Mouse (Mus musculus) testis, adult 2 months (tissue): ENCODE data around the gene Gucy2g. TPM values are rescaled to one million over a fixed set of nuclear protein-coding genes. Genes with fewer than 3 reads are reported as not detected.

ENCODE experiments used
- H3K27ac ChIP-seq: fragments of 200-500 bp; 2 replicates; pipeline ENCODE4 v1.5.1; 2012; ENCODE audit warnings: low read depth, low read length; ENCODE audit not compliant: control insufficient read depth, insufficient read depth
- H3K27me3 ChIP-seq: fragments of 200-500 bp; 2 replicates; pipeline ENCODE4 v1.6.1; 2012; ENCODE audit warnings: mild to moderate bottlenecking, low read length, moderate library complexity; ENCODE audit not compliant: control insufficient read depth, insufficient read depth
- H3K36me3 ChIP-seq: fragments of 200-500 bp; 2 replicates; pipeline ENCODE4 v1.6.1; 2012; ENCODE audit warnings: mild to moderate bottlenecking, low read length; ENCODE audit not compliant: control insufficient read depth, insufficient read depth
- H3K4me1 ChIP-seq: fragments of 200-500 bp; 2 replicates; pipeline ENCODE4 v1.6.1; 2012; ENCODE audit warnings: low read length; ENCODE audit not compliant: control insufficient read depth, insufficient read depth
- H3K4me3 ChIP-seq: fragments of 200-500 bp; 2 replicates; pipeline ENCODE4 v1.5.1; 2012; ENCODE audit warnings: low read depth, mild to moderate bottlenecking, low read length, moderate library complexity, mixed read lengths; ENCODE audit not compliant: control insufficient read depth
- CTCF ChIP-seq: fragments of 200-500 bp; IDR thresholded peaks from 2 replicates; pipeline ENCODE4 v1.5.1; 2012; ENCODE audit warnings: low read depth, mild to moderate bottlenecking, inconsistent platforms, low read length, moderate library complexity; ENCODE audit not compliant: control insufficient read depth, insufficient read depth, insufficient replicate concordance
- POLR2A ChIP-seq: fragments of 200-500 bp; IDR thresholded peaks from 2 replicates; pipeline ENCODE4 v1.6.1; 2012; ENCODE audit warnings: low read depth, mild to moderate bottlenecking, inconsistent platforms, low read length, moderate library complexity; ENCODE audit not compliant: control insufficient read depth
- polyA plus RNA-seq: library from polyadenylated mRNA; depleted of rRNA; stranded (reverse); fragments of >200 nt; gene quantifications from 2 replicates; pipeline ENCODE4 v1.2.3, GENCODE M21; 2012

Gucy2g gene
- polyA plus RNA-seq, 1 experiment = 1.9 TPM

DNA sequence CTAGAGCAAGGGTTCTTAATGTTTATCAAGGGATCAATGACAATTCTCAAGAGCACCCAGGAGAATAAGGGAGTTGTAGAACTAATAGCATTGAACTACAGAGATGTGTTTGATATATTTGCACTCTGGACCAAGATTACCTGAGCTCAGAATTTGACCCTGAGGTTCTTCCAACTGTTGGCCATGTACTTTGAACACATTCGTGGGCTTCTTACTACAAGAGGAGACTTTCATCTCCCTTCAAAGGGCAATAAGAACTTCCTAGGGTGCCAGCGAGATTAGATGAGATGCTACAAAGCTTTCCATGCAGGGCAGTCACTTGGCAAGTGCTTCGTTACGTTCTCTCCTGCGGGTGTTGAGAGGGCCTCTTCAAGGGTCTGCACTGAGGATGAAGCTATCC is 6.5 kb upstream of the Gucy2g start:
- no peaks in the 10 kb centered on the region for H3K27me3 ChIP-seq
- no peak overlapping the region for H3K27ac ChIP-seq
- no peaks in the 10 kb centered on the region for H3K36me3 ChIP-seq
- H3K4me3 ChIP-seq = no peak overlapping the region
- no peaks in the 10 kb centered on the region; the same call in 1 of the 2 replicates for H3K4me1 ChIP-seq
- TF ChIP-seq CTCF (no peak), POLR2A (no peak)

GRCm38 (mm10) chr19:55244791-55245231 is 3.8 kb upstream of the Gucy2g start:
- Histone ChIP-seq H3K4me3 (no peak overlapping the region), H3K36me3 (no peaks in the 10 kb centered on the region), H3K27ac (no peak overlapping the region), H3K4me1 (peaks cover 2% of the 10 kb centered on the region), H3K27me3 (no peaks in the 10 kb centered on the region)
- no peak; the same call in 1 of the 2 replicates for TF ChIP-seq CTCF
- no peak for TF ChIP-seq POLR2A

DNA sequence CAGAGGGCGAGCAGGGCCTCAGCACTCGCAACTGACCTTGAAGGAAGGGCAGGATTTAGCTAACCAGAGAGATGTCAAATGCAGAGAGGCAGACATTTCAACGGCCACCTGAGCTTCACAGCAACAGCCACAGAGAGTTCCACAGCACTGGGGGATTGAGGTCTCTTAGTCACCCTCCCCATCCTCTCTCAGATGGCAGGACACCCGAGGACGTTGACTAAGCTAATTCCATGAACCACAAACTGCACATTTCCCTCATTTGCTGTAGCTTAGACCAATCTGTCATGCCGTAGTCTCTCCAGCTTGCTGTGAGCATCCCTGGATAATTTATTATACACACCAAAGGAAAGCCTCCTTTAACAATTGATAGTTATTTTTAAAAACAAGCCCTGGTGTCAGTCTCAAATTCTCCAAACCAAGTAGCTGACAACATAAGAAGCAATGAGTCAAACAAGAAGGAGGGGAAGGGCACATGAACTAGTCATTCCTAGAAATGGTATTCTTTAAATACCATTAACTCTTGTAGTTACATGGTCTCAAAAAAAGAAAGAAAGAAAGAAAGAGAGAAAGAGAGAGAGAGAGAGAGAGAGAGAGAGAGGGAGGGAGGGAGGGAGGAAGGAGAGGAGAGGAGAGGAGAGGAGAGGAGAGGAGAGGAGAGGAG is 1.1 kb downstream of the Gucy2g start:
- Histone ChIP-seq H3K36me3 (no peaks in the 10 kb centered on the region), H3K27me3 (no peaks in the 10 kb centered on the region), H3K4me1 (peaks cover 2% of the 10 kb centered on the region), H3K27ac (no peak overlapping the region), H3K4me3 (no peak overlapping the region)
- TF ChIP-seq CTCF (no peak), POLR2A (no peak)

DNA sequence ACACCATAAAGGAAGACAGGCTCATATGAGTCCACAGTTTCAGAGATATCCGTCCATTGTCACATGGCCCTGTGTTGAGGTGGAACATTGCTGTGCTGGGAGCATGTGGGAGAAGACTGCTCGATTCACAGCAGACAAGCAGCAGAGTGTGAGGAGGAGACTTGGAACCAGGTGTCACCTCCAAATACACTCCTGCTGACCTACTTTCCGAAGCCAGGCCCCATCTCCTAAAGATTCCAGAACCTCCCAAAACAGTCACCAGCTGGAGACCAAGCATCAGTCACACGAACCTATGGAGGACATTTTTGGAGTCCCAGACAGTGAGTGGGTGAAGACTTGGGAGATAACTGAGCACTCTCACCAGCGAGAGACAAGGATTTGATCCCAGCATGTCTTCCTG is 4.5 kb downstream of the Gucy2g start:
- no peak for TF ChIP-seq POLR2A
- no peak for TF ChIP-seq CTCF
- H3K36me3 ChIP-seq = no peaks in the 10 kb centered on the region
- no peak overlapping the region for H3K27ac ChIP-seq
- H3K4me3 ChIP-seq = no peak overlapping the region
- no peaks in the 10 kb centered on the region for H3K27me3 ChIP-seq
- H3K4me1 ChIP-seq = peaks cover 2% of the 10 kb centered on the region

- Histone ChIP-seq H3K27ac (no peak overlapping the region), H3K4me3 (no peak overlapping the region), H3K27me3 (no peaks in the 10 kb centered on the region), H3K36me3 (no peaks in the 10 kb centered on the region), H3K4me1 (peaks cover 2% of the 10 kb centered on the region; the same call in 1 of the 2 replicates)
- no peak for TF ChIP-seq CTCF
- TF ChIP-seq POLR2A = no peak
Observed at GRCm38 (mm10) chr19:55236026-55236425, 5.0 kb downstream of the Gucy2g start.

GRCm38 (mm10) chr19:55232136-55232535 is 8.9 kb downstream of the Gucy2g start:
- Histone ChIP-seq H3K27me3 (no peaks in the 10 kb centered on the region), H3K27ac (no peak overlapping the region), H3K4me3 (no peak overlapping the region), H3K36me3 (no peaks in the 10 kb centered on the region), H3K4me1 (no peaks in the 10 kb centered on the region)
- no peak for TF ChIP-seq CTCF

DNA sequence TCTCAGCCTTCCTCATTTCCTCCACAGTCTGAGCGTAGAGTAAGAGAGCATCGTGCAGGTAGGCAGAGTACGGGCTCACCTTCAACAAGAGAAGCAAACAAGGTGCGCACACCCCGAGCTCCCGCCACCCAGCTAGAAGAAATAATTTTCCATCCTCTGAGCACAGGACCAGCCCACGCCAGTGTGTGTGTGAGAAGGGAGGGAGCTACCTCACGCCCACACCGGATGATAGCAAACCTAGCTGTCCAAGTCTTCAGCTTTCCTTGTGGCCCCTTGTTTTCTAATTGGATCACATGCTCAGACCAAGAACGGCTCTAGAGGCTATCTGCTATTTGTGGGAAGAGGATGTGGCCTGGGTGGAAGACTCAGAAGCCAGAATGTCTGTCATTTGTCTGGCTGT is 10.0 kb downstream of the Gucy2g start:
- Histone ChIP-seq H3K27ac (no peak overlapping the region), H3K4me3 (no peak overlapping the region), H3K27me3 (no peaks in the 10 kb centered on the region), H3K36me3 (no peaks in the 10 kb centered on the region), H3K4me1 (no peaks in the 10 kb centered on the region)
- TF ChIP-seq CTCF (no peak), POLR2A (no peak)
